Mouse (Mus musculus): ENCODE measurements around the gene Pex5l. TPM values are rescaled to one million over a fixed set of nuclear protein-coding genes. Genes with fewer than 3 reads are reported as not detected.

Pex5l gene
- polyA plus RNA-seq, 1 experiment: 0.60 TPM

- TF ChIP-seq CTCF (IDR thresholded peaks at IDR 0.05; ENCODE audit: insufficient read depth, low read length) (no peak), POLR2A (IDR thresholded peaks at IDR 0.05; ENCODE audit: borderline replicate concordance, extremely low read depth, low read depth, low read length) (no peak)
- no peaks in the 10 kb centered on the region for H3K4me1 ChIP-seq (ENCODE audit: control insufficient read depth, insufficient read depth, low read length)
- DNase-seq: peak; percentile 4
- no peak overlapping the region for H3K4me3 ChIP-seq (replicated peaks; ENCODE audit: extremely low read depth, low read depth, low read length)
- 72% methylated on average over 8 of the region's 8 CpGs for WGBS
Observed at GRCm38 (mm10) chr3:32905850-32906779, 236.9 kb downstream of the Pex5l start.

DNA sequence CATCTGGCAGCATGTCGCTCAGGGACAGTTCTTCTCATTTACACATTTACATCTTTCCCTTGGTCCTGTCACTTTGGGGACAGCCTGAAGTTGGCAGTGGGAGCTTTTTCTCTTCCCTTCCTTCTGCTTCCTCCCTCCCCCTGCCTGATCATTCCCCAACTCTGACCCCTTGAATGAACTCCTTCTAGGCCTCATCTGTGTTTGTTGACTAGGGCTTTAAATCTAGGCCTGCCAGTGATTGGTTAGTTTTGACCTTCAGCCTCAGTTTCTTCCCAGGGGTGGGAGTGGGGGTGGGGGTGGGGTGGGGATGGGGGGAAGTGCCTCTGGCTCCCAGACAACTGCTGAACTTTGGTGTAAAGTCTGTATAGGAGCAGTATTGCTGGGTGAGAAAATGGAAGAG lies 238.4 kb downstream of the Pex5l start:
- WGBS: 90% methylated on average over 1 of the region's 1 CpGs
- Histone ChIP-seq H3K4me1 (ENCODE audit: control insufficient read depth, insufficient read depth, low read length) (no peaks in the 10 kb centered on the region), H3K4me3 (replicated peaks; ENCODE audit: extremely low read depth, low read depth, low read length) (no peak overlapping the region)
- DNase-seq: no peak
- TF ChIP-seq POLR2A (IDR thresholded peaks at IDR 0.05; ENCODE audit: borderline replicate concordance, extremely low read depth, low read depth, low read length): no peak
- no peak for TF ChIP-seq CTCF (IDR thresholded peaks at IDR 0.05; ENCODE audit: insufficient read depth, low read length)

DNA sequence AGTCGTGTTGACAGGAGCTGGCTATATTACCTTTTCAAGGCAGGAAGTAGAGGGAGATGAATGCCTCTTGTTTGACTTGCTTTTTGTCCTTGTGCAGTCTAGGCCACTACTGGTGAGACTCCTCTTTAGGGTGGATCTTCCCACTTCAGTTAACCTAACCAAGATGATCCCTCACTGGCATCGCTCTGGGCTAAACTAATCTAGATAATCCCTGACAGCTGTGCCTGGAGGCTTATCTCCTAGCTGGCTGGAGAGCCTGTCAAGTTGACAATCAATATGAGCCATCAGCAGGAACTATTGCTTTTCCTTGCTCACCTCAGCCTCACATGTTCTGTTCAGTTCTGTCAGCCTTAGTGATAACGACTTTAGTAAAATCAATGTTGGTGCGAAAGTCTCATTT lies 239.6 kb downstream of the Pex5l start:
- Histone ChIP-seq H3K4me1 (ENCODE audit: control insufficient read depth, insufficient read depth, low read length) (no peaks in the 10 kb centered on the region), H3K4me3 (replicated peaks; ENCODE audit: extremely low read depth, low read depth, low read length) (no peak overlapping the region)
- DNase-seq: no peak
- 51% methylated on average over 4 of the region's 4 CpGs for WGBS
- TF ChIP-seq CTCF (IDR thresholded peaks at IDR 0.05; ENCODE audit: insufficient read depth, low read length): no peak
- TF ChIP-seq POLR2A (IDR thresholded peaks at IDR 0.05; ENCODE audit: borderline replicate concordance, extremely low read depth, low read depth, low read length): no peak
